Mouse (Mus musculus) forebrain, embryonic 14.5 days (tissue): ENCODE data around the gene Inha. TPM values are rescaled to one million over a fixed set of nuclear protein-coding genes. Genes with fewer than 3 reads are reported as not detected.

Source experiments
- ATAC-seq: fragments of 200-750 bp; cut with Nextera tagmentation; 2 replicates; pipeline ENCODE4 v1.8.0; 2017; ENCODE audit warnings: mild to moderate bottlenecking, moderate library complexity
- DNase-seq: peaks from one replicate; pipeline ENCODE4 v3.0.0-alpha.2; 2015; ENCODE audit warnings: low spot score
- H3K27ac ChIP-seq: fragments of 300-500 bp; sonication (generic); 2 replicates; pipeline ENCODE4 v1.5.1; 2014; ENCODE audit warnings: low read depth, mild to moderate bottlenecking, control low read depth, low read length, moderate library complexity
- H3K27me3 ChIP-seq: fragments of 300-500 bp; sonication (generic); replicated peaks from 2 replicates; pipeline ENCODE4 v1.6.1; 2014; ENCODE audit warnings: low read length, control low read depth, mixed read lengths; ENCODE audit not compliant: control insufficient read depth, insufficient read depth
- H3K36me3 ChIP-seq: fragments of 300-500 bp; sonication (generic); 2 replicates; pipeline ENCODE4 v1.6.1; 2014; ENCODE audit warnings: low read length, control low read depth; ENCODE audit not compliant: control insufficient read depth, insufficient read depth
- H3K4me1 ChIP-seq: fragments of 300-500 bp; sonication (generic); 2 replicates; pipeline ENCODE4 v1.6.1; 2014; ENCODE audit warnings: antibody characterized with exemption, low read length, control low read depth; ENCODE audit not compliant: control insufficient read depth, insufficient read depth
- H3K4me2 ChIP-seq: fragments of 300-500 bp; sonication (generic); 2 replicates; pipeline ENCODE4 v1.6.1; 2014; ENCODE audit warnings: mild to moderate bottlenecking, control low read depth, low read length
- H3K4me3 ChIP-seq: fragments of 300-500 bp; sonication (generic); 2 replicates; pipeline ENCODE4 v1.5.1; 2014; ENCODE audit warnings: low read depth, low read length, control low read depth
- H3K9ac ChIP-seq: fragments of 300-500 bp; sonication (generic); 2 replicates; pipeline ENCODE4 v1.6.1; 2014; ENCODE audit warnings: mild to moderate bottlenecking, low read length, control low read depth, moderate library complexity
- H3K9me3 ChIP-seq: fragments of 300-500 bp; sonication (generic); replicated peaks from 2 replicates; pipeline ENCODE4 v1.6.1; 2016; ENCODE audit warnings: low read length, control low read depth, mixed read lengths; ENCODE audit not compliant: control insufficient read depth
- WGBS: fragments of 180-500 bp; shearing (Covaris S2); extraction: QIAGEN DNeasy Blood & Tissue Kit; methylation state at CpG from one replicate; pipeline ENCODE4 v1.1.7; 2014; 5-methylcytosine and 5-hydroxymethylcytosine counted together
- polyA plus RNA-seq: library from polyadenylated mRNA; unstranded; fragments of >200 nt; fragmentation: Nextera tagmentation; extraction: Ambion mirVana; gene quantifications from 2 replicates; pipeline ENCODE4 v1.2.1, GENCODE M21; 2014

The Inha gene
- polyA plus RNA-seq, 1 experiment from 2014 or later: 4.9 TPM

DNA sequence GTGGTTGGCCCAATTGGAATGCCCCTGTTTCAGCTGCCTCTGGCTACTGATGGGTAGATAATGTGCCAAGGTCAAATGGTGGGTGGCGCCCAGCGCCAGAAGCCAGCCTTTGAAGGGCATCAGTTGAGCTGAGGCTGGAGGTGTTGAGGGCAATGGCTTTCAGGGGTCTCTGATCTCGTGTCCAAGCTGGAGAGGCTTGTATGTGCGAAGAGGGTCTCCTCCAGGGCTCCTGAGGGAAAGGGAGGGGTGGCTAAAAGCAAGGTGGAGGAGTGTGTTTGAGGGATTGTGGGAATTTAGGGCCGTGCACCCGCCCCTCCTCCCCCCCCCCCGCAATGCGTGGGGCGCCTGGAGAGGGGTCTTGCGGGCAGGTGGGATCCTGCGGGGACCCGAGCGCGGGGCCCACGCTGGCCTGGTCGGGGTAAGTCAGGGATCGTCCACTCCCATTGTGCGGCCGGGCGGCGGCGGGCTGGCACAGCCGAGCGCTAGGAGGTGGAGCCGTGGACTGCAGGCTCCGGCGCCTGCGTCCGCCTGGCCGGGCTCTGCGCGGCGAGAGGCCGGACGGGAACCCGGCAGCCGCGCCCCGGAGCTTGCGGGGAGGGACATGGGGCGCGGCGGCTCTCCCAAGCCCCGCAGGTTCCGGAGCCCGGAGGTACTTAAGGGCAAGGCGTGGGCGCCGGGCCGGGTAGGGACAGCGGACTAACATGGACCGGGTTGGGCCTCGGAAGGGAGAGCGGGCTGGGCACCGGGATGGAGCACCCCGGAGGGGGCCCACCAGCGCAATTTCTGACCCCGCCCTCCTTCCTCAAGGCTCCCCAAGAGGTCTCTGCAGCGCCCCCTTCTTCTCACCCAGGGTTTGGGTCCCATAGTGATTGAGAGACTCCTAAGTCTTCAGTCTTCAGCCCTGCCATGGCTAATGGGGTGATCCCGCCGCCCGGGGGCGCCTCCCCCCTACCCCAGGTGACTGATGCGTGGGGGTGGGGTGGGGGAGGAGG lies 39.4 kb downstream of the Inha start, which contains the start of gene Slc4a3:
Gene Slc4a3 (plus strand): TSS at position 302 of the 992 bp plus-strand sequence.
- Histone ChIP-seq H3K27me3 (no peaks in the 10 kb centered on the region), H3K4me3 (peak within 1 kb of the TSS; percentile 58), H3K36me3 (peaks cover 16% of the 10 kb centered on the region; the same call in 1 of the 2 replicates), H3K9ac (peak within 1 kb of the TSS; percentile 85), H3K4me2 (peak within 1 kb of the TSS; percentile 67), H3K9me3 (no peaks in the 10 kb centered on the region), H3K27ac (peak within 1 kb of the TSS; percentile 52; the same call in 1 of the 2 replicates), H3K4me1 (peaks cover 10% of the 10 kb centered on the region)
- ATAC-seq (peak; percentile 90), DNase-seq (peak; percentile 74)
- whole genome bisulfite sequencing: 1% methylated on average over 53 of the region's 64 CpGs

GRCm38 (mm10) chr1:75547351-75547750 lies 40.5 kb downstream of the Inha start:
- Histone ChIP-seq H3K9me3 (no peaks in the 10 kb centered on the region), H3K27ac (no peak overlapping the region), H3K4me1 (peaks cover 10% of the 10 kb centered on the region), H3K9ac (no peak overlapping the region), H3K27me3 (no peaks in the 10 kb centered on the region), H3K4me3 (peak overlapping the region; percentile 58; the same call in 1 of the 2 replicates), H3K36me3 (peaks cover 26% of the 10 kb centered on the region; the same call in 1 of the 2 replicates), H3K4me2 (peak overlapping the region; percentile 67; the same call in 1 of the 2 replicates)
- DNase-seq: no peak
- 94% methylated on average over 13 of the region's 13 CpGs for WGBS
- ATAC-seq: no peak

DNA sequence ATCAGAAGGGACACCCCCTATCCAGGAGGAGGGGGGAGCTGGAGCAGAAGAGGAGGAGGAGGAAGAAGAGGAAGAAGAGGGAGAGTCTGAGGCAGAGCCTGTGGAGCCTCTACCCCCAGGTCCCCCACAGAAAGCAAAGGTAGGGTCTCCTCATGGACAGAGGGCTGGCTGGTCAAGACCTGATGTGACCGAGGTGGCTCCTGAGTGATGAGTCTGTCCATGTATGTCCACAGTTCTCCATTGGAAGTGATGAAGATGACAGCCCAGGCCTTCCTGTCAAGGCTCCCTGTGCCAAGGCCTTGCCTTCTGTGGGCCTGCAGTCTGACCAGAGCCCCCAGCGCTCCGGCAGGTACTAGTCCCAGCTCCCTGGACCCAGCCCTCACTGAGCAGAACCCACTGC lies 41.2 kb downstream of the Inha start:
- Histone ChIP-seq H3K9ac (no peak overlapping the region), H3K4me3 (no peak overlapping the region), H3K4me2 (no peak overlapping the region), H3K27me3 (no peaks in the 10 kb centered on the region), H3K27ac (no peak overlapping the region), H3K4me1 (peaks cover 10% of the 10 kb centered on the region), H3K36me3 (peaks cover 31% of the 10 kb centered on the region), H3K9me3 (no peaks in the 10 kb centered on the region)
- no peak for DNase-seq
- WGBS: 93% methylated on average over 3 of the region's 3 CpGs
- ATAC-seq: no peak

DNA sequence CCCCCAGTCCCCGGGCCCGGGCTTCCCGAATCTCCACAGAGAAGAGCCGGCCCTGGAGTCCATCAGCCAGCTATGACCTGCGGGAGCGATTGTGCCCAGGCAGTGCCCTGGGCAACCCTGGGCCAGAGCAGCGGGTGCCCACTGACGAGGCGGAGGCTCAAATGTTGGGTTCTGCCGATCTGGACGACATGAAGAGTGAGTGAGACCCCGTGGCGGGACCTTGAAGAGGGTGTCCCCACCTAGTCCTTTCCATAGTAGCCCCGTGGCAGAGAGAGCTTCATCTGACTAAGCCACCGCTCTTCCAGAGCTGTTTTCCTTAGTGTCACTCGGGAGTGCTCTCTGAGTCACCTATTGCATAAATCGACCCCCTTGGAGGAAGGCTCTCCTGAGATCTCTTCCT lies 42.0 kb downstream of the Inha start:
- Histone ChIP-seq H3K9me3 (no peaks in the 10 kb centered on the region), H3K27me3 (no peaks in the 10 kb centered on the region), H3K4me2 (no peak overlapping the region), H3K4me3 (no peak overlapping the region), H3K4me1 (peaks cover 10% of the 10 kb centered on the region), H3K27ac (no peak overlapping the region), H3K9ac (no peak overlapping the region), H3K36me3 (peaks cover 37% of the 10 kb centered on the region)
- no peak for ATAC-seq
- WGBS: 94% methylated on average over 17 of the region's 17 CpGs
- DNase-seq: no peak

GRCm38 (mm10) chr1:75549289-75550279 lies 42.7 kb downstream of the Inha start:
- Histone ChIP-seq H3K4me1 (peaks cover 10% of the 10 kb centered on the region), H3K36me3 (peaks cover 44% of the 10 kb centered on the region), H3K27ac (no peak overlapping the region), H3K9ac (no peak overlapping the region), H3K4me3 (no peak overlapping the region), H3K4me2 (no peak overlapping the region), H3K27me3 (no peaks in the 10 kb centered on the region), H3K9me3 (no peaks in the 10 kb centered on the region)
- DNase-seq: no peak
- WGBS: 88% methylated on average over 17 of the region's 17 CpGs
- no peak for ATAC-seq

- DNase-seq (no peak), ATAC-seq (no peak)
- Histone ChIP-seq H3K9me3 (no peaks in the 10 kb centered on the region), H3K4me1 (peaks cover 10% of the 10 kb centered on the region), H3K4me2 (no peak overlapping the region), H3K36me3 (peaks cover 54% of the 10 kb centered on the region), H3K27me3 (no peaks in the 10 kb centered on the region), H3K27ac (no peak overlapping the region), H3K4me3 (no peak overlapping the region), H3K9ac (no peak overlapping the region)
- 83% methylated on average over 15 of the region's 15 CpGs for WGBS
Observed at GRCm38 (mm10) chr1:75550586-75550985, 43.7 kb downstream of the Inha start.

DNA sequence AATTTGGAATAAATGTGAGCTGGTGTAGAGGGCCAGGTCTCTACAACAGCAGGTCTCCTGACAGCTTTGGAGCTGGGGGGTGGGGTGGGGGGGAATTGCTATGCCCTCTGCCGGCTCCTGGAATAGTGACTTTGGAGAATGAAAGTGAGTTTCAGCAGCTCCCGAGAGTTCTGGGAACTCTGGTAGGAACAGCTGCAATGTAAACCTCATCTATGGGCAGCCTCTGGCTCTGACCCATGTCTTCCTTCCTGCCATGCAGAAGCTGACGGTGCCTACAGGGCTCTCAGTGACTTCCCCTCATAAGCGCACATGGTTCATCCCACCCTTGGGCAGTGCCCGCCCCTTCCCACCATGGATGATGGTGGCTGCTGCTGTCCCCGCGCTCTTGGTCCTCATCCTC lies 48.8 kb downstream of the Inha start:
- Histone ChIP-seq H3K9ac (no peak overlapping the region), H3K27me3 (no peaks in the 10 kb centered on the region), H3K4me1 (peaks cover 5% of the 10 kb centered on the region), H3K9me3 (no peaks in the 10 kb centered on the region), H3K36me3 (peaks cover 63% of the 10 kb centered on the region), H3K27ac (no peak overlapping the region), H3K4me3 (no peak overlapping the region), H3K4me2 (no peak overlapping the region)
- ATAC-seq: no peak
- DNase-seq: no peak
- 87% methylated on average over 7 of the region's 7 CpGs for WGBS

- WGBS: 85% methylated on average over 9 of the region's 9 CpGs
- H3K4me1 ChIP-seq: peaks cover 7% of the 10 kb centered on the region
- no peaks in the 10 kb centered on the region for H3K27me3 ChIP-seq
- ATAC-seq (no peak), DNase-seq (no peak)
- no peak overlapping the region for H3K9ac ChIP-seq
- peaks cover 58% of the 10 kb centered on the region for H3K36me3 ChIP-seq
- H3K4me3 ChIP-seq: no peak overlapping the region
- H3K4me2 ChIP-seq: no peak overlapping the region
- no peak overlapping the region for H3K27ac ChIP-seq
- no peaks in the 10 kb centered on the region for H3K9me3 ChIP-seq
Observed at GRCm38 (mm10) chr1:75556143-75556781, 49.4 kb downstream of the Inha start.
